Mouse (Mus musculus): ENCODE measurements around the gene Mrtfa. TPM values are rescaled to one million over a fixed set of nuclear protein-coding genes. Genes with fewer than 3 reads are reported as not detected.
A peak's percentile ranks its signal among the peaks of the same experiment; 100 is the strongest.

The Mrtfa gene
- total RNA-seq, 2 experiments from 2014 or later = 17.6 to 27.3 TPM

GRCm38 (mm10) chr15:81035417-81036162, 155.0 kb downstream of the Mrtfa start:
- ATAC-seq (replicated peaks; ENCODE audit: poor library complexity) = no peak

GRCm38 (mm10) chr15:81034119-81034518, 156.4 kb downstream of the Mrtfa start:
- ATAC-seq (replicated peaks; ENCODE audit: poor library complexity) = no peak

GRCm38 (mm10) chr15:81032941-81033629, 157.5 kb downstream of the Mrtfa start:
- ATAC-seq (replicated peaks; ENCODE audit: poor library complexity) = 0 out of 2 replicates have a peak, but pooled peaks have one; percentile 23

GRCm38 (mm10) chr15:81031611-81032010, 158.9 kb downstream of the Mrtfa start:
- no peak for ATAC-seq (replicated peaks; ENCODE audit: poor library complexity)

GRCm38 (mm10) chr15:81030891-81031425, 159.6 kb downstream of the Mrtfa start:
- ATAC-seq (replicated peaks; ENCODE audit: poor library complexity) = no peak

- peak; percentile 95 for ATAC-seq (replicated peaks; ENCODE audit: poor library complexity)
Measured at GRCm38 (mm10) chr15:81027378-81028173, 163.0 kb downstream of the Mrtfa start.

GRCm38 (mm10) chr15:81026901-81027300, 163.7 kb downstream of the Mrtfa start:
- ATAC-seq (replicated peaks; ENCODE audit: poor library complexity) = no peak

- no peak for ATAC-seq (replicated peaks; ENCODE audit: poor library complexity)
Measured at GRCm38 (mm10) chr15:81023842-81024241, 166.7 kb downstream of the Mrtfa start.

- no peak for ATAC-seq (replicated peaks; ENCODE audit: poor library complexity)
Measured at GRCm38 (mm10) chr15:81022437-81022836, 168.1 kb downstream of the Mrtfa start.

GRCm38 (mm10) chr15:81021377-81021776, 169.2 kb downstream of the Mrtfa start:
- peak; percentile 97 for ATAC-seq (replicated peaks; ENCODE audit: poor library complexity)

- no peak for ATAC-seq (replicated peaks; ENCODE audit: poor library complexity)
Measured at GRCm38 (mm10) chr15:81017308-81017707, 173.2 kb downstream of the Mrtfa start.

- ATAC-seq (replicated peaks; ENCODE audit: poor library complexity) = no peak
Measured at GRCm38 (mm10) chr15:81016488-81016887, 174.1 kb downstream of the Mrtfa start.

GRCm38 (mm10) chr15:81015068-81015744, 175.4 kb downstream of the Mrtfa start:
- peak; percentile 61 for ATAC-seq (replicated peaks; ENCODE audit: poor library complexity)

GRCm38 (mm10) chr15:81013186-81013585, 177.4 kb downstream of the Mrtfa start:
- no peak for ATAC-seq (replicated peaks; ENCODE audit: poor library complexity)

- no peak for ATAC-seq (replicated peaks; ENCODE audit: poor library complexity)
Measured at GRCm38 (mm10) chr15:81012359-81012758, 178.2 kb downstream of the Mrtfa start.

- no peak for ATAC-seq (replicated peaks; ENCODE audit: poor library complexity)
Measured at GRCm38 (mm10) chr15:81011523-81011922, 179.0 kb downstream of the Mrtfa start.

GRCm38 (mm10) chr15:81010114-81010513, 180.4 kb downstream of the Mrtfa start:
- no peak for ATAC-seq (replicated peaks; ENCODE audit: poor library complexity)

GRCm38 (mm10) chr15:81008689-81009123, 181.9 kb downstream of the Mrtfa start:
- peak; percentile 70; the same call in 1 of the 2 replicates for ATAC-seq (replicated peaks; ENCODE audit: poor library complexity)

- no peak for ATAC-seq (replicated peaks; ENCODE audit: poor library complexity)
Measured at GRCm38 (mm10) chr15:81007905-81008304, 182.7 kb downstream of the Mrtfa start.

GRCm38 (mm10) chr15:81007339-81007738, 183.2 kb downstream of the Mrtfa start:
- ATAC-seq (replicated peaks; ENCODE audit: poor library complexity) = no peak
